12 mouse cellular contexts compared by ENCODE assay signal in the genomic region with DNA sequence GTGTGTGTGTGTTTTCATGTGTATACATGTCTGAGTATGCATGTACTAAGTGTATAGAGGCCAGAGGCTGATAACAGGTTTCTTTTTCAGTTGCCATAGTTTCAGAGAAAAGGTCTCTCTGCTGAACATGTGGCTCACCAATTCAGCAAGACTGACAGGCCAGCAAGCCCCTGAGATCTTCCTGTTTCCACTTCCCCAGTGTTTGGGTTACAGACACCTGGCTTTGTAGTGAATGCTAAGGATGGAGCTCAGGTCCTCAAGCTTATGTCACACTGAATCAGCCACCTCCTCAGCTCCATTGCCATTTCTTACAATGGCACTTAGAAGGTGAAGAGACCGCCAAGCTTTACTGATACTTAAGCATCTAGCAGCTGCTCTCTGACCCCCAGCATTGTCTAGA.
"Had no signal": no experiment of that assay in that cellular context is flagged by ENCODE, and none has a peak within 500 bp of the region (broad histone marks: within the 10 kb centered on the region; RNA-seq: fewer than 3 reads in every experiment).

No protein-coding gene starts in this region.

- H3K27me3 ChIP-seq: kidney, embryonic 15.5 days; limb, embryonic 15.5 days; midbrain, embryonic 13.5 days had no signal

- H3K4me3 ChIP-seq: kidney, embryonic 15.5 days; limb, embryonic 15.5 days; midbrain, embryonic 13.5 days had no signal

- H3K4me2 ChIP-seq: kidney, embryonic 15.5 days; limb, embryonic 15.5 days; midbrain, embryonic 13.5 days had no signal

- DNase-seq: kidney, adult 2 months; kidney, postnatal 25 days; layer of hippocampus, adult 9-11 months; layer of hippocampus, postnatal 36 days; lung, adult 18-20 months; right cerebral cortex, adult 18-20 months; spleen, adult 18-20 months; thymus, postnatal 36 days had no signal

- H3K27ac ChIP-seq: kidney, embryonic 15.5 days; limb, embryonic 15.5 days; midbrain, embryonic 13.5 days had no signal

- H3K9ac ChIP-seq: kidney, embryonic 15.5 days; limb, embryonic 15.5 days; midbrain, embryonic 13.5 days had no signal

- ATAC-seq: intestine, embryonic 16.5 days; midbrain, embryonic 13.5 days had no signal

- H3K9me3 ChIP-seq: kidney, embryonic 15.5 days; limb, embryonic 15.5 days; midbrain, embryonic 13.5 days had no signal
